Mouse (Mus musculus) lung, postnatal 10 days (tissue): ENCODE measurements around the gene Ptprk.

ENCODE experiments used
- DNase-seq: peaks from one replicate; pipeline ENCODE4 v3.0.0; 2021

Gene Ptprk

DNA sequence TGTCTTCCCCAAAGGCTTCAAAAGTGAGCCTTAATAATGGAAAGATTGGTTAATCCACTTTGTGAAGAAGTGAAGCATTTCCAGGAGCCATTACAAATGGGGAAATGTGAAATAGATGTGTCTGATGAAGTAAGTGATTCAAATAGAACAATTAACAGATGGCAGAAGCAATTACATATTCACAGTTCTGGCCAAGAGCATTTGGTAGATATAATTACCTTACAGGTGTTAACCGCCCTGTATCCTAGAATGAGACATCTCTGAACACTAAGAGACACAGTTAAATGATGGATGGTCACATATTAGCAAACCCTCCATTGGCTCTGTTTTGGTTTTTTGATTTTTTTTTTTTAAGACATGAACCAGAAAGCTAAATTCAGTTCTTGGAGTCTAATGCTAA, 361.5 kb downstream of the Ptprk start:
- DNase-seq: no peak

DNA sequence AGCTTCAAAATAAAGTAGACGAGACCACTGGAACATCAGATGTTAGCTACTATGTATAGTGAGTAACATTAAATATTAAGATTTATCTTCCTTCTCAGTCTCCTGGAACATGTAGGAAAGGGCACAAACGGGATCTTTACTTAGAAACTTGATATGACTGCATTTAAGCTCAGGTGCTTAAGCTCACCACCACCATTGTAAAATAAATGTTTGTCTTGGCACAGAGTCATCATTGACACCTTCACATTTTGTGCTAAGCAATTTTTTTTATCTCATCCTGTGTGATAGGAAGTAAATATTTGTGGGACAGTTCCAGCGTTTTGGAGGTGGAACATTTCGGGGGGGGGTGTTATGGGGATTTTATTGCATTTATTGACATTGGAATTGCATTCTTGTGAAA, 375.2 kb downstream of the Ptprk start:
- DNase-seq: no peak

DNA sequence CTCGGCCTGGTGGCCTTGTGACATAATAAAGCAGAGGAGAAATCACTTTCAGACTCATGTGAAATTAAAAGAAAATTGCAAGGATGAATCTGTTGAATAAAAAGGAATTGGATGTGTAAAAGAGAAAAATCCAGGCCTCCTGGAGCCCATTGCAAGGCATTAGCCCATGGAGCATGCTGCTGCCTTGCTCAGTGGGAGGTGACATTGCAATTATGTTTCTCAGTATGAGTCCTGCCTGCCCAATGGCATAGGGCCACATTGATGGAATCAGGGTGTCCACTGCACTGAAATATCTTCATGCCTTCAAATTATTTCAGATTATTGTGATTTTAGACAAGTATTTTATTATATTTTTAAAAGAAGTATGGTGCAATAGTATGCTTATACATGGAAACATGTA, 376.0 kb downstream of the Ptprk start:
- DNase-seq: no peak

DNA sequence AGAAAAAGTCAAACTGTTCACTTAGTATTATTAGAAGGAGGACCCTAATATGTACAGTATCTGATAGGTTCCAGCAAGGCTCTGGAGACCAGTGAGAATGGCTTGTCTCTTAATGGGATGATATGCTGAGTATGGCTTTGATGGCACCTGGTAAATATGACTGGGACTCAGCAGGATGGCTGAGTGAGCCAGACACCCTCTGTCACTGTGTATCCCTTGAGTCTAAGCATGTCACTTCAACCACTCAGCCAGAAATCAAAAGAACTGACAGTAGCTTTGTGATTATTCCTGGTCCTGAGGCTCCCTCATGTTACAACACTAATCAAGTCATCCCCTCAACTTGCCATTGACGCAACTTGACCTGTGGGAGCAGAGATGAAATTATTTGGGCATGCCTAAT, 383.4 kb downstream of the Ptprk start:
- no peak for DNase-seq

DNA sequence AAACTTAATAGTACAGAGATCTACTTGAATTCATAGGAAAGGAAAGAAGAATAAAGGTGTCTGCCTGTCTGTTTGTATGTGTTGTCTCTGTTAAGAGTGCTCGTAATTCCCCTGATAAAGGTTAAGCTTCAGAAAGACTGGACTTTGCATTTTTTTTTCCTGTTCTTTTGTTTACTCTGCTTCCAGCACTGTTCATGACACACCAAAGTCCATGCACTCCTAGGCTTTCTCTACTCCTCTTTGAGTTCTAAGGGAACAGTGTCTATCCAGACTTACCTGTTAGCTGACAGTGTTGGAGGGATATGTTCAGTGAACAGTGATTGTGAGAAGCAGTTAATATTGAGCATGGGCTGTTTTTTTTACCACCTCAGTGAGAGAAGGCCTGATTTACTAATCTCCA, 385.3 kb downstream of the Ptprk start:
- no peak for DNase-seq

DNA sequence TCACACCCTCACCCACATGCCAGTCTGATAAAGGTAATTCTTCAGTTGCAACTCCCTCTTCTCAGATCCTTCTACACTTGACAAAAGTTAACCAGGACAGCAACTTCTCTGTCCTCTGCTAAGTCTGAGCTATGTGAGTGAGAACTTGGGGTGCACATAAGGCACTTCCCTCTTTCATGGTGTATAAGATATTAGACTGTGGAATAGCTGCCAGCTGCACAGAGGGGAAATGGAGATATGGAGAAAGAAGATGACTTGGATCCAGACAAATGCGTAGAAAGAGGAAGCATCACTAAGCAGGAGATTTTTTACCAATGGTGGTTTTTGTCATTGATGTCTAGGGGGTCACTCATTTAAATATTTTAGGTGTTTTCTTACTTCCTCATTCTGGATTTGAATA, 389.1 kb downstream of the Ptprk start:
- DNase-seq: no peak

DNA sequence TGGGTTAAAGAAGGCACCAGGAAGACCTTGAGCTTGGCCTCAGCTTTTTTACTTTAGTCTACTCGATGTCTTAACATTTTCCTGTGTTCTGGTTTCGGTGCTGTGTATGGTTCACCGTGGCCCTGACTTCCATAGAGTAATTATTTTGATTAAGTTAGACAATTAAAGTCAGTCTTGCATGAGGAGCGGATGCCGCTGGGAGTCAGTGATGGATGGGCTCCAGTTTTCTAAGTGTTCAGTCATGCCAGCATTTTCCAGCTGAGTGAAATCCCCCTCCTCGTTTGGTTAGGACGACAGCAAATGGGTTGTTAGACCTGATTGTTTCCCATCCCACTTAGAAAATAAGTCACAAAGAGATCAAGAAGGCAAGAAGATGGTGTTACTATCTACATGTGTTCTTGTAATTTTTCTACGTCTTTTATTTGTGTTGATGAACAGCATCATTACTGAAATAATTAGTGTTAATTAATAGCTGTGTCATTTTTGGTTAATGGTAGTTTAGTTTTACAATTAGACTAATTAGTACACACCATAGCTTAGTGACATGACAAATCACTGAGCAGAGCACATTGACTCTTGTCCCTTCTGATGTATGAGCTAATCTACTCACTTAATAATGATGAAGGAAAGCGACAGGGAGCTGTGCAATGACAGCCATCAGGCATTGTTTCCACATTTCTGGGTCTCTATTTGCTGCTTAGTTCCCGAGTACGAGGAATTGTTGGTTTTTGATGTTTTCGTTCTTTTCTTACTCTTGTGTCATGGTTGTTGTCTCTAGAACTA, 390.3 kb downstream of the Ptprk start:
- no peak for DNase-seq

DNA sequence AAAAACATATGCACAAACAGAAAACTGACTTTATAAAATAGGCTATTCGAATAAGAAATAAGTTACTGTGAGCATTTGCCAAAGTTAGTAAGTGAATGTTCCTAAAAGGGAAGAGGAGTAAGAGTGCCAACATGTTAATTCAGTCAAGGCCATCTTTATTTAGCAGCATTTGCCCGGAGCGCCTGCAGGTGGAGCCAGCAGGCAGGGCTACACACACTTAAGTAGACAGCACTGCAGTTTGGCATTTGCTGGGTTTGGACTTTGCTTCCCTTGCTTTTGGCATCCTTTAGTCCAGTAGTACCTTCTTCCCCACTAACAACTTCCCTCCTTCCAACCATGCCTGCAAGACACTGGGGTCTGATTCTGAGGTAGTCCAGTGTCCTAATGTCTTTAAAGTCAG, 411.0 kb downstream of the Ptprk start:
- DNase-seq: peak; percentile 46

DNA sequence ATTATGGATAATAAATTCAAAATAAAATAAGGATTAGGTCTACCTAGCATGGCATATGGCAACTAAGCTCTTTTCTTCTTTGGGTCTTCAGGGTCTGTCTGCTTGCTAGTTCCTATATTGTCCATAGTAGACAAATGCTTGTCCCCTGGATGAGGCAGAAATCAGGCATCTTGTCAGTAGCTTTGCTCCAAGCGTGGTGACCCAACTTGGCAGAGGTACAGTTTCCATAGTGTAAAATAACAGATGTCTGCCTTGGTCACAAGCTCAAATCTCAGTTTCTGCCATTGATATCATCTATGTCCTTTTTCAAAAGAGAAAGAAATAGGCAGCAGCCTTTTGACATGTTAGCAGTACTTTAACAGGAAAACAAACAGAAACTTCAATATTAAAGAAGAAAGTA, 416.4 kb downstream of the Ptprk start:
- DNase-seq: no peak

DNA sequence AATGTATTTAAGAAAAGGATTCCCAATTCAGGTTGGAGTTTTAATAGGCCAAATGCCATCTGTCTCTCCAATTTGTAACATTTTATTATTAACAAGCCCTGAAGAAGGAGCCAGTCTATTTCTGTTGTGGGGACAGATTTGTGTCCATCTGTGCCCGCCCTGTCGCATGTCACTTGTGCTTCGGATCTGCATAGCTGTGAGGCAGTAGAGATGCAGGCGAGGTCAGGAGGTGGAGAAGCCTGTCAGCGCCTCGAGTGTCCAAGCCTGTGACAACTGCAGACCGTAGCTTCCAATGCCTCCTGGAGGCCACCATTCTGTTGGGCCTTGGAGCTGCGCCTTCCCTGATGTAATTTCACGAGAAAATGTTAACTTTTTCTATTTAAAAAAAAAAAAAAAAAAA, 417.6 kb downstream of the Ptprk start:
- no peak for DNase-seq

DNA sequence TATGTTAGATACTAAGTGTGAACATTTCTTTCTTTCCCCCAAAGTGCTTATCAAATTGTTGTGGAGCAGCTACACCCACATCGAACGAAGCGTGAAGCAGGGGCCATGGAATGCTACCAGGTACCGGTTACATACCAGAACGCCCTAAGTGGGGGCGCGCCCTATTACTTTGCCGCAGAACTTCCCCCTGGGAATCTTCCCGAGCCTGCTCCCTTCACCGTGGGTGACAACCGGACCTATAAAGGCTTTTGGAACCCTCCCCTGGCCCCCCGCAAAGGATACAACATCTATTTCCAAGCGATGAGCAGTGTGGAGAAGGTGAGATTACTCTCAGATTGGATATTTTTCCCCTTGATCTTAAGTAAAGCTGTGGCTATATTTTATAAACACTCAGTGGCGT, 418.2 kb downstream of the Ptprk start:
- peak; percentile 13 for DNase-seq

DNA sequence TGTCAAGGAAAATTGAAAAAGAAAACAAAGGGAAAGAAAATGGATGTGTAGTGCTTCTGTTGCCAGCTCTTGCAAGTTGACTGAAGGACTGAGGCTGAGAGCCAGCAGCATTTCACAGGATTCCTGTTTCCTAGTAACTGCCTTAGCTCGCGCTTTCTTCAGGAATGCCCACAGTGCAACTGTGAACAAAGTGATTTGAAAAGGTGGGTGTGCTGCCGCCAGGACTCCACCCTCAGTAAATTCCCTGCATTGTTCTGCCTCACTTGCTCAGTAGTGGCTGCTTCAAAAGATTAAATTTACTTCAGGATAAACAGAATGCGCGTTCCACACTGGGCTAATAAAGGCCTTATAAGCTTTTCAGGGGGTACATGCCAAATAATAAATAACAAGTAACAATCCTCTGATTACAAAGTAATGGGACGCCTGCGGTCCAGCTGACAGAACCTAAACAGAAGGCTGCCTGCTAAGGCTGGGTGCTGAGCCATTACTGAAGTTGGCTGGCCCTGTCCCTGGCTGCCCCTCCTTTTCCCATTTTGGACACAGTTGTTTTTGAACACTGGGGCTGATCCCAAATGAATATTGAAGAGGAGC, 418.7 kb downstream of the Ptprk start:
- peak; percentile 60 for DNase-seq

DNA sequence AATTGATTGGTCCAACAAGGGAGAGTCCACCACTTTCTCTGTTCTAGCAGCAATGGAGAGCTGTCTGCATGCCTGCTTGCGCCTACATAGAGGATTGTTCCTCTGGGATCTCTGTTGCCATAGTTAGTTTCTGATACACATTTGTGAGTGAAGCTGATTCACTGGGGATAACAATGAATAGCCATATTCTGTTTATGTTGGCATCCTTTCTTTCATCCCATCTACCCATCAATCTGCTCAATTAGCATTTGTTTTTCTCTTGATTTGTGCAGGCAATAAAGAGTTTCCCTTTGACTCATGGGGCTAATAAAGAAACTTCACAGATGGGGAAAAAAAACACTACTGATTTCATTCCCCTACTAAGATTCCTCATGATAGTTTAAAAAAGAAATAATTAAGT, 423.2 kb downstream of the Ptprk start:
- DNase-seq: no peak

DNA sequence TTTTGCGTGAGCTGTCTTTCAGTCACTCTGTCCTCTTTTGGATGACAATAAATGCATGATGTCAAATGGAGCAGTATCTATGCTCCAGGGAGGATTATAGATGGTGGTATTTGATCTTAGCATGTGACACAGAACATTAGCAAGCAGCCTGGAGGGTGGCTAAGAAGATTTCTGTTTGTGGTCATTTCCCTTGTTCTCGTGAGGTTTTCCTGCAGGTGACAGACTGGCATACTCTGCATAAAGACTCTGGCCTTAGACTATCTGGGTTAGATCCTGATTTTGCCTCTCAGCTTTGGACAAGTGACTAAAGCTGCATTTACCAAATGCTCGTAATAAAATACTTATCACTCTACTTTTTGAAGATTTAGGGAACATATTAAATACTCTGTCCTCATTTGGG, 423.9 kb downstream of the Ptprk start:
- DNase-seq: no peak

DNA sequence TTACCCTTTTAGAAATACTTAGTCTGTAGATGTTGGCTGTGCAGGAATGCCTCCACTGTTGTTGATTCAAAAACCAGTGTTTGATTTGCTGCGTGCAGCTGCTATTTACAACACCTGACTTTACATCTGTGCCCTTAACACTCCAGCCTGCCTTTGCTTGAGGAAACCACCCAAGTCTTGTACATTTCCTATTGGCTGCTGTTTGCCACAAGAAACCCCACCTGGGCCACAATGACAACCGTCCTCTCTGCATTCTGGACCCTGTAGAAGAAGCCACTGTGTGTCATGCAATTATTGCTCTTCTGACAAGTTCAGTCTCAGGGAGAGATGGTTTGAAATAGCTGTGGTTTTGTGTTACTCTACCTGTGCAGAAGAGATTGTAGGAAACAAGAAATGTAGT, 439.0 kb downstream of the Ptprk start:
- no peak for DNase-seq

DNA sequence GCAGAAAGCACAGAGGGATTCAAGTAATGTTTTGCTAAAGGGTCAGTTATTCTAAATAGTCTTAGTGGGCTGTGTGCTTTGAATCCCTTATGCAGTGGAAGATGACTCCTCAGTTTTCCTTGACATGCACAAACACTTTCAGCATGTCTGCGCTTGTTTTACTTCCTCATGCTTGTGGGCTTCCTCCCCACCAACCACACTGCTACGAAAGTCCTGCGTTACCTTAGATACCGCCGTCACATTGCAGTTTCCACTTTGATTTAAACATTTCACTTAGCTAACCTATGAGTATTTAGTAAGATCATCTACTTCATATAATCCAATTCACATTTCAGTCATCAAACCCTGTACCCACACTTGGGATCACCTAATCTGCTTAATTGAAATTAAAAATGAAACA, 441.5 kb downstream of the Ptprk start:
- DNase-seq: no peak

DNA sequence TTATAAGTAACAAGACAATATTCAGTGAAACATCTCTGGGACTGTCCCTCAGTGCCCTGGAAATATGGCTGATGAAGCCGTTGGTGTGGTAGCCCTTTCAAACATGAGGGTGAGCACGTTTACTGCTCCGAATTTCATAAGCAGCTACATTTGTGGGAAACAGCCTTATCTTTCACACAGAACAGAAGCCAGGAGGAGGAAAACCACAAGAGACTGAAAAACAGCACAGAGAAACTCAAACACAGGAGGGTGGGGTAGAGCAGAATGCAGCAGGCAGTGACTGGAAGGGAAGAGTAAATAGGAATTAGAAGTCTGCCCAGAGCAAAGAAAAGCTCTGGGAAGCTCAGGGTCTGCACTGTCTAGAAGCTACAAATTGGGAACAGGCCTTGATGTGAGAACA, 443.7 kb downstream of the Ptprk start:
- DNase-seq: no peak

DNA sequence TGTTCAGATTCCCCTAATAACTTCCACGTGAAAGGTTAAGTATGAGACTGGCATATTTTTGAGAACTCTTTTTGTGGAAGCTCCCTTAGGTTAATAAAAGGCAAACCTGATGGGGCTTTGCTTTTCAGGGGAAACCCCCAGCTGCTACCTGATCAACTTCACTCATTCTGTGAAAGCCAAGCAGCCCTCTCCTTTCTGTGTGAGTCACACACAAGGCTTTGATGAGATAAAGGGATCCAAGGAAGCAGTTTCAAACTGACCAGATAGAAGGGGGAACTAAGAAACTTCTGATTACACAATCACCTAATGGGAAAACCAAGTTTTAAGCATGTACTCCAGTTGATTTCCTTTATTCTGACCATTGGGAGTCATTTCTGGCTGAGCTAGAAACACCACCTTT, 445.2 kb downstream of the Ptprk start:
- DNase-seq: no peak

DNA sequence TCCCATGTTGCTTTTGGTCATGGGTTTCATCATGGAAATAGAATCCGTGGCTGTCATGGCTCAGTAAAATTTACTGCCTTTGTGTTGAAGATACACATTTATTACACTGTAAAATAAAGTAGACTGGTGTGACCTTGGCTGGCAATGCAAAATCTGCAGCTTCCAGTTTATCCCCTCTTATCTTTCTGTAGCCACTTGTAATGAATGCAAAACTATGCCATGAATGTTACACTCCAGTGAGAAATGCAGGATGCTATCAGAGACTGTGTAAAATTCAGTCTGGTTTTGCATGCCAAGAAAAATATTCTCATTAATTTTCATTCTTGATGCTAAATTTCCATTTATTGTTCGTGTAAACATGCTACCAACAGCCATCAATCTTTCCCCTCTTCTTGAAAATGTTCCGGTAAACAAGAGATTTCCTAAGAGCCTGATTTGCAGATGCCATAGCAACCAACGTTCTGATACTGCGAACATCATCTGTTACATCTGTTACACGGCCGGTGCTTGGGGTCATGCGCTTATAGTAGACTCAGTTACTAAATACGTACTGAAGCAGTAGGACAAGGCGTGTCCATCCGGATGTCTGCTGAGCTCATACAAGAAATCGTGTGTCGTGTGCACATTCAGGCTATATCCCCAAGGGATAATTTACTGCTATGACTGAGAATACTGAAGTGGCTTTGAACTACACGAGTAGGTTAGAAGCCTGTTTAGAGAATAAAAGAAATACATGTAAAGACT, 449.5 kb downstream of the Ptprk start:
- DNase-seq: peak; percentile 4

DNA sequence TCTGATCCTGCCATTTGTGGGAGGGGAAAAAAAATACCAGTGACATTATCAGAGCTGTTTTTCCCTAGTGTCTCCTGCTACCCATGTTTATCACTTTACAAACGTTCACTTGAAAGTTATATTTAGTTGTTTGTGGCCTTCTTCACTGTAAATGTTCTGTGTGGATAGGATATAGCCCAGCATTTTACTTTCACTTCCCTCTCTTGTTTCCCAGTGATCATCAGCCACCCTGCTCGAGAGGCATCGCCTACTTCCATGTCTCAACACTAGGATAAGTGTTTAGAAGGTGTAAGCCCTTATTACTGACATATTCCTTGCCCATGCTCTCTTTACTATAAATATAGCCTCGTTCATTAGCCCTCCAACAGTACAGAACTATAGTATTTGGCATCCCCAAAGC, 466.0 kb downstream of the Ptprk start:
- DNase-seq: no peak

DNA sequence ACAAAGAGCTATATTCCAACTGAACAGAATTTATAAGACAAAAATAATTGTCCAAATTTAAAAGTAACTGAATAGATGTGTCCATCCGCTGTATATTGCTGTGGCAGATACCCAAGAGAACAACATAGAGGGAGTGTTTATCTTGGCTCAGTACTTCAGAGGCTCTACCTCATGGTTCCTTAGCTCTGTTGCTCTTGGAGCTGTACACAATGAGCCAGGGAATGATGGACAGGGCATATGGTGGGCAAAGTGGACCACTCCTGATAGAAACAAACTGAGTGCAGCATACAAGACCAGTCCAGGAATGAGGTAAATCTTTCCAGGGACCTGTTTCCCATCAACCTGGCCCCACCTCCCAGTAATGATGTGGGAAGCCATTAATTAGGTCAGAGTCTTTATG, 468.1 kb downstream of the Ptprk start:
- DNase-seq: no peak

DNA sequence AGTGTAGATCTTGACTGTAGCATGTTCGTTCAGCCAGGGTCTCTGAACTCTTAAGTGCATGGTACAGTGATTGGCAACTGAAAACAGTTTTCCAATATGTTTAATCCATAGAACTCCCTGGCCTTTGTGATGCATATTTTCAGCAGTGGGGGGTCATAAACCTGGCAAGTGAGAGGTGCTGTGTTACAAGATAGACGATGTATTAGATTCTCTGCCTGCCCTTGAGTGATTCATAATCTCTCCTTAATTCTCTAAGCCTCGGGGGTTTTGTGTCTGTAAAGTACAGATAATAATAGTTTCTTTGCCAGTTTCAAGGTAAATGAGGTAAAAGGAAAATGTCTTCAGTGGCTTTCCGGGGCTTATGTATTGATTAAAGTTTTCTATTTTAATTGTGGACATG, 475.9 kb downstream of the Ptprk start:
- DNase-seq: no peak

DNA sequence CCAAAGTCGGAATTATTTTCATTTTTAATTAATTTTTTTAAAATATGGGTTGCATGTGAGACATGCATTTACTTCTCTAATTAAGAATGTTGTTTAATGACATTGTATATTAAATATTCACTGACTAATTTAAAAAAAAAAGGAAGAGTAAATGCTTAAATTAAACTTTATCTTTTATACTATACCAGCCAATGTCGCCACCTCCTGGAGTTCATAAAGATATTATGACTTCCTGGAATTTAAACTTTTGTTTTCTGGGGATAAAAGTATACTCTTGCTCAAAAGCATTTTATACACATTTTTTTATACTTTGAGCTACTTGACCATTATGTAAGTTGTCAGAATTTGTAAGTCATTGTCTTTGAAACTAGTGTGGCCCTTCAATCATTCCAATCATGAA, 477.4 kb downstream of the Ptprk start:
- DNase-seq: no peak

DNA sequence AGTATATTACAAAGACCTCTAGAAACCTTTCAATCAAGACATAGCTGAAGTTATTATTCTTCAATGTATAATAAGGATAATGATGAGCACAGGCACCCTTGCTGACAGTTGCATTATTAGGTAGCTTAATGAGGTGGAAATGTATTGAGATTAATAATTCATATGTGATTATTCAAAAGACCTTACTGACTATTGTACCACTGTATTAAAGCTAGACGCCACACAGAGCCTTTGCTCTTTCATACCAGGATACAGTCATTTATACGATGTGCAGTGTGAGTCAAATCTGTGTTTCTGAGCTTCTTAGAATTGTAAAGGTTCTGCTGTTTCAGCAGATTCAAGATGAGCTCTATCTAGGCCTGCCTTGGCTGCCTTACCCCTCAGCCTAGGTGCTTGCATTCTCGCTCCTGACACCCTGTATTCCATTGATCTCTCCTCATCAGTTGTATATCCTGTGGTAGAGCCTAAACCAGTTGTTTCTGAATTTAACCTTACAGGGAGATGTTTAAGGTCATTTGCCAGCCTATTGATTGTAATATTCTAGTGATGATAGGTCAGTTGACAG, 489.6 kb downstream of the Ptprk start:
- no peak for DNase-seq
